Mouse (Mus musculus) embryonic facial prominence, embryonic 11.5 days (tissue): ENCODE data around the gene Il1r1. TPM values are rescaled to one million over a fixed set of nuclear protein-coding genes. Genes with fewer than 3 reads are reported as not detected.

Experiments
- ATAC-seq: fragments of 200-750 bp; cut with Nextera tagmentation; replicated peaks from 2 replicates; pipeline ENCODE4 v1.8.0; 2017; ENCODE audit warnings: low read depth; ENCODE audit not compliant: insufficient number of reproducible peaks, low FRiP score, low TSS enrichment
- DNase-seq: peaks from one replicate; pipeline ENCODE4 v3.0.0-alpha.2; 2015; ENCODE audit warnings: low spot score
- H3K27ac ChIP-seq: fragments of 300-500 bp; sonication (generic); replicated peaks from 2 replicates; pipeline ENCODE4 v1.5.1; 2014; ENCODE audit warnings: mild to moderate bottlenecking, low read depth, low read length, control low read depth
- H3K27me3 ChIP-seq: fragments of 300-500 bp; sonication (generic); 2 replicates; pipeline ENCODE4 v1.6.1; 2014; ENCODE audit warnings: mild to moderate bottlenecking, low read length, moderate library complexity, mixed read lengths; ENCODE audit not compliant: control insufficient read depth, insufficient read depth
- H3K36me3 ChIP-seq: fragments of 300-500 bp; sonication (generic); replicated peaks from 2 replicates; pipeline ENCODE4 v1.6.1; 2014; ENCODE audit warnings: low read depth, mild to moderate bottlenecking, low read length, moderate library complexity, mixed read lengths; ENCODE audit not compliant: control insufficient read depth, insufficient read depth
- H3K4me1 ChIP-seq: fragments of 300-500 bp; sonication (generic); 2 replicates; pipeline ENCODE4 v1.6.1; 2014; ENCODE audit warnings: low read length, mixed read lengths; ENCODE audit not compliant: control insufficient read depth, insufficient read depth
- H3K4me2 ChIP-seq: fragments of 300-500 bp; sonication (generic); 2 replicates; pipeline ENCODE4 v1.6.1; 2014; ENCODE audit warnings: low read depth, mild to moderate bottlenecking, control low read depth, low read length, moderate library complexity
- H3K4me3 ChIP-seq: fragments of 300-500 bp; sonication (generic); 2 replicates; pipeline ENCODE4 v1.5.1; 2014; ENCODE audit warnings: low read depth, low read length, control low read depth
- H3K9ac ChIP-seq: fragments of 300-500 bp; sonication (generic); replicated peaks from 2 replicates; pipeline ENCODE4 v1.6.1; 2014; ENCODE audit warnings: mild to moderate bottlenecking, control low read depth, low read length
- H3K9me3 ChIP-seq: fragments of 300-500 bp; sonication (generic); replicated peaks from 2 replicates; pipeline ENCODE4 v1.6.1; 2016; ENCODE audit warnings: mild to moderate bottlenecking, low read length, inconsistent platforms, mixed read lengths; ENCODE audit not compliant: control insufficient read depth
- WGBS: fragments of 180-500 bp; shearing (Covaris S2); extraction: QIAGEN DNeasy Blood & Tissue Kit; methylation state at CpG from one replicate; pipeline ENCODE4 v1.1.7; 2014; 5-methylcytosine and 5-hydroxymethylcytosine counted together
- polyA plus RNA-seq: library from polyadenylated mRNA; unstranded; fragments of >200 nt; fragmentation: Nextera tagmentation; extraction: Ambion mirVana; gene quantifications from 2 replicates; pipeline ENCODE4 v1.2.1, GENCODE M21; 2014

The Il1r1 gene
- polyA plus RNA-seq, 1 experiment from 2014 or later = 1.00 TPM

- no peak overlapping the region for H3K9ac ChIP-seq
- 66% methylated on average over 11 of the region's 11 CpGs for WGBS
- no peaks in the 10 kb centered on the region for H3K9me3 ChIP-seq
- H3K27ac ChIP-seq = no peak overlapping the region
- no peak for ATAC-seq
- no peaks in the 10 kb centered on the region for H3K27me3 ChIP-seq
- DNase-seq = no peak
- no peak overlapping the region for H3K4me3 ChIP-seq
- no peak overlapping the region for H3K4me2 ChIP-seq
- H3K4me1 ChIP-seq = no peaks in the 10 kb centered on the region
- H3K36me3 ChIP-seq = no peaks in the 10 kb centered on the region
These were observed 137.9 kb downstream of the Il1r1 start for GRCm38 (mm10) chr1:40362784-40363183.

Other genes starting within 250 kb of the Il1r1 start
- gene Il1r2, start 151.0 kb upstream of the Il1r1 start, polyA plus RNA-seq = 0.45 and 0.67 TPM in 2 replicates
- 3.2 TPM in 2 replicates for gene Il1rl2, start 99.5 kb downstream of the Il1r1 start, polyA plus RNA-seq
- gene Il1rl1, start 204.5 kb downstream of the Il1r1 start, polyA plus RNA-seq = 0.20 TPM in 1 of 2 replicates, not detected in the other
- not detected in 2 replicates for gene Il18r1, start 240.5 kb downstream of the Il1r1 start, polyA plus RNA-seq